Mouse (Mus musculus): ENCODE results near the gene Mturn.
A peak's percentile ranks its signal among the peaks of the same experiment; 100 is the strongest.

Gene Mturn

GRCm38 (mm10) chr6:54680891-54681745 is at the start of gene Mturn:
TSS of gene Mturn (plus strand) at chr6:54681624.
- DNase-seq, result peak; percentile 100

- DNase-seq, result no peak
These were observed 41.5 kb upstream of the Mturn start for GRCm38 (mm10) chr6:54639877-54640276.

DNA sequence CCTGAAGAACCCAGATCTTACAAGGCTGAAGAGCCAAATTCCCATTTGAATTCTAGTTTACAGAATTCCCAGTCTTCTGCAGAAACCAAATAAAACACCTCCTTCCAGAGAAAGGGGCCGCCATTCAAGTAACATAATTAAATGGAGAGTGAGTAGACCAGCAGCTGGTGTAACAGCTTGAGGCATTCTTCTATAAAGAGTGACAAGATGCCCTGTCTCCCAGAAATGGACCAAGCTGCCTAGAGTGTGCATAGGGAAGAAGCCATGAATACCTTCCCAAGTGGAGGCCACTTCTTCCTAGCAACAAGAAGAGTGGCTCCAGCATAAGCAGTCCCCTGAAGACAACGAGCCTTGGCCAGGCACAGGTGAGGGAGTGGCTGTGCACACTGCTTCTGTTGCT is 39.5 kb upstream of the Mturn start:
- DNase-seq, result no peak

DNA sequence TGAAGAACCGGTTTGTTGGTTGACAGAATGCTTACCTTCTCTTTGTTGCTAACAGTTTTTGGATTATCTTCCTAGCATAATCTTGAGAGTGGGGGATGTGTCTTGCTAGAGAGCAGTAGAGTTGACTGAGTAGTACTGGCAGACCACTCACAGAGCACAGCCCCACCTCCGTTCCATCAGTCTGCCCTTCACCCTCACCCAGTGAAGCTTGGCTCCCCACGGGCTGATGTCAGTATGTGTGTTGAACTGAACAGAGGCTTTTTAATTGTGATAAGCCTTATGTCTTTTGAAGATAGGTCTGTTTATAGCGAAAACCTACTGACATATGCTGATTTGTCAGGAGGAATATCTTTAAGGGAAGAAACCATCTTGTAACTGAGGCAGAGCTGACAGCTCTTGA is 38.2 kb upstream of the Mturn start:
- DNase-seq, result no peak

- DNase-seq, result no peak
These were observed 25.8 kb upstream of the Mturn start for GRCm38 (mm10) chr6:54655471-54656095.

DNA sequence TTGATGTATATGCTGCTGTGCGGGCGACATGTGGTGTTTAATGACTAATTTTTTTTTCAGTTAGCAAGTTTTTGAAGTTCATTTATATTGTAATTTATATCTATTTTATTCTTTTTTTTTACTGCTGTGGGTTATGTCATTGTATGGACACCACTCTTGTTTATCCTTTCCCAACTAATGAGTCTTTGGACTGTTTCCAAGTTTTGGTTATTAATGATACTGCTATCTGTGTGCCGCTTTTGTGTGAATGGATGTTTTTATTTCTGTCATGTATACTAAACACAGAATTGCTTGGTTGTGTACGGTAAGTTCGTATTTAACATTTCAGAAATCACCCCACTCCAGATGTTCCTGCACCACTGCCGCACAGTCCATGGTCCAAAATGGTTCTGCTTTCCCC is 23.6 kb upstream of the Mturn start:
- no peak for DNase-seq

DNA sequence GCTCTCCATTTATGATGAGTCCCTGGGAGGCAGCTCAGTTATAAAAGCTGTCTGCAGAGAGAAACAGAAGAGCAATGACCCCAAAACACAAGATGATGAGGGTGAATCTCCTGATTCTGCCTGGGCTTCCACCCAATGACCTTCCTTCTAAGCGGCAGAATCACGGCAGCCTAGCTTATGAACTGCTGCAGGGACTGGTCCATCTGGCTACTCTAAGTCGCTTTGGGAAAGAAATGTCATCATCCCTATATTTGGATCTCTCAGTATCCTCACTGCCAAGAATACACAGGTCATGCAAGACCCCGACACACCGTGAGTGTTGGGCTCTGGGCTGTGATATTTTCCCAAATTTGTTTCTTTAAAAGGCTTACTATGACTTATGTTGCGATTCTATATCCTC is 11.6 kb upstream of the Mturn start:
- DNase-seq, result no peak

GRCm38 (mm10) chr6:54672901-54673300 is 8.5 kb upstream of the Mturn start:
- no peak for DNase-seq

- no peak for DNase-seq
These were observed 1.7 kb upstream of the Mturn start for GRCm38 (mm10) chr6:54679686-54680085.

GRCm38 (mm10) chr6:54681746-54682428 is 463 bp downstream of the Mturn start:
- DNase-seq, result no peak

GRCm38 (mm10) chr6:54684085-54684484 is 2.7 kb downstream of the Mturn start:
- DNase-seq, result no peak

DNA sequence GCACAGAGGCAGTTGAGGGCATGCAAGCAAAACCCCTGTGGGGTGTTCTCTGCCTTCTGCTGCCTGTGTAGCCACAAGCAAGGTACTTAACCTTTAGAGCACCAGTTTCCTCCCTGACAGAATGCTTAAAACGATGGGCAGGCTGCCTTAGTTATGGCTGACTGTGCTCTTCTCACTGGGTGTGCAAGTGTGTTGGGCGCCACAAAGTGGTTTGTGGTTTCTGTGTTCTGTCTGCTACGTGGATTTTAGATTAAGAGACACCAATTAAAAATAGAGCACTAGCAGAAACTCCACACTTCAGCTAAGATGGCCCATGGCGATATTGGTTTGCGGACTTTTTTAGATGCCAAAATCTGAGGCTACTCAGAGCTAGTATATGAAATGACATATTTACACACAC is 3.7 kb downstream of the Mturn start:
- peak; percentile 25 for DNase-seq

DNA sequence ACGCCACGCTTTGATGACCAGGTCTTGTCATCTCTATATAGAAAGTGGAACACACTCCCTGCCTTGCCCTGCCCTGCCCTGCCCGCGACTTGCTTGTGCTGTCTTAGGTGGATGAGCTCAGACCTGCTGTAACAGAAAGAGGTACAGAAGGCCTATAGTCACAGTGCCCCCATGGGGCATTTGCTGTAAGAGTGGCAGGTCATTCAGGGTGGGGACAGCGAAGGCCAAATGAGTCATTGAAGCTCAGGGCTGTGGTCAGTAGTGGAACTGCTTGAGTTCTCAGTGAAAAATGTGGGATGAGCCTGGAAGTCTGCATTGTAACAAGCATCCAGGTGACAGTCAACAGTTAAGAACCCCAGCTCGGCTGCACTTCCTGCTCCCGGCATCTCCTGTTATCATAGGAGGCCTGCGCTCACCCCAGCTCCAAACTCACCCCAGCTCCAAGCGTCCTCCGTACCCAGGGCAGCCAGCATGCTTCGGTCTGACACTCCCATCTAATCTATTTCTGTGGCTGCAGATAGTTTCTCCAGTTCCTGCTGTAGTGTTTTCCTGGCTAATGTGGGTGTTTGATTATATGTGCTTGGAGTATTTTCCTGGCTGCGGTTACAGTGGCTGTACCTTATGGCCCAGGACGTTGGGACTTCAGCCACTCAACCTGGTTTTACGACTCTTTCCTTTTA is 4.4 kb downstream of the Mturn start:
- no peak for DNase-seq

GRCm38 (mm10) chr6:54686946-54687737 is 5.7 kb downstream of the Mturn start:
- DNase-seq, result no peak

DNA sequence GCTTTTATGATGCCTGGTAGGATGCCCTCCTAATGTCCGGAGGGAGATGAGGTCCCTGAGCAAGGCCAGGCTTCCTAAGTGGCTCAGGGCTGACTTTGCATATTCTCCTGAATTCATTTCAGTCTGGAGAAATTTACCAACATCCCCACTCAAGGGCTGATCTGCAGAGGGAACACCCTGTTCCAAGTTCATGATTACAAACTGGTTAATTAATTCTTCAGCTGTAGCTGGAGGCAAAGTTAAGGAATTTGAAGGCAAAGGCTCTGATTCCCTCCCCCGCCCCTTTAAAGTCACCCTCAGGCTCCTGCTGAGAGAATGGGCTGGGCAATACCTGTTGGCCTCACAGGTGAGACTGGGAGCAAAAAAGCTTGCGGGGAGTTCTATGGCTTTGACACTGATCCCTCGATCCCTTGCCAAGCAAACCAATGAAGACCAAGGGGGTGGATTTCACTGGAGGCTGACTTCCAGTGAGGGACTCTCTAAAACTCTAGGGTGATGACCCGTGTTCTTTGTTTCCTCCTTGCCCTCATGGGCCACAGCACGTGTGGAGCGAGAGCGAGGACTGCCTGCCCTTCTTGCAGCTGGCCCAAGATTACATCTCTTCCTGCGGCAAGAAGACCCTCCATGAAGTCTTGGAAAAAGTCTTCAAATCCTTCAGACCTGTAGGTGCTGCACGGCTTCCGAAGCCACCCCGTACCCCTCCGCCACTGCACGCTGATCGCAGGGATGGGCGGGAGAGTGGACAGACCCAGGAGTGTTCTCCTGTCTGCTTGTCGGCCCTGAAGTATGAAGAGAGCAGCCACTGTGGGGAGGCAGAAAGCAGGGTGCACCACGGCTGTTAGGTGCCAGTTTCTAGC is 7.3 kb downstream of the Mturn start:
- no peak for DNase-seq

DNA sequence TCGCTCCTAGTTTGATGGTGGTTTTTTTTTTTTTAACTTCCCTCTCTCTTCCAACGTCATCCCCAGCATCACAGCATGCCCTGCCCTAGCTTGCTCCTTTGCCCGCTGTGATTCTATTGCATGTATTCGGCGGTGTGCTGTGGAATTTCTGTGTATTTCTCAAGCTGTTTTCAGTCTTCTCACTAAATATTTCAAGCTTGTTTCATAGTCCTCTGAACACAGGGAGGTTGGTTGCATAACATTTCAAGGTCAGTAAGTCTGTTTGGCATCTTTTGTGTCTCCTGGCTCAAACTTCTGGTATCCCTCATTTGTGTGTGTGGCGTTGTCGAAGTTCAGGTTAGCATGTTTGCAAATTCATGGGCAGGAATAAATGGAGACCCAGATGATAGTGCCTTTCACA is 8.3 kb downstream of the Mturn start:
- no peak for DNase-seq

DNA sequence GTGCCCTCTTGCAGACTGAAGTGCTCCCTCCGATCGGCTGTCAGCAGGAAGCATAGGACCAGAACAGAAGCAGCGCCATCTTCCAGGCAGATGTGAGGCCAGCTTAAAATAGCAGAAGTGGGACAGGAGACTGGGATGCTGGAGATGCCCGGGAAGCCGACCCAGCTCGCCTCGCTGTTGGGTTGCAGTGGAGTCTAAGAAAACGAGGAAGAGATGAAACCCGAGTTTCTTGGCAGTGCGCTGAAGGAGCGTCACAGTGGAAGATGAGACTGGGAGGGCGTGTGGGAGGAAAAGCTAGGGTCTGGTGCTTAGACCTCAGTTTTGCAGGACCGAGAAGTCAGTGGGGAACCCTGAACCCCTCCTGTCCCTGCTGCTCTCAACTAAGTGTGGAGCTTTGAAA is 9.4 kb downstream of the Mturn start:
- no peak for DNase-seq

DNA sequence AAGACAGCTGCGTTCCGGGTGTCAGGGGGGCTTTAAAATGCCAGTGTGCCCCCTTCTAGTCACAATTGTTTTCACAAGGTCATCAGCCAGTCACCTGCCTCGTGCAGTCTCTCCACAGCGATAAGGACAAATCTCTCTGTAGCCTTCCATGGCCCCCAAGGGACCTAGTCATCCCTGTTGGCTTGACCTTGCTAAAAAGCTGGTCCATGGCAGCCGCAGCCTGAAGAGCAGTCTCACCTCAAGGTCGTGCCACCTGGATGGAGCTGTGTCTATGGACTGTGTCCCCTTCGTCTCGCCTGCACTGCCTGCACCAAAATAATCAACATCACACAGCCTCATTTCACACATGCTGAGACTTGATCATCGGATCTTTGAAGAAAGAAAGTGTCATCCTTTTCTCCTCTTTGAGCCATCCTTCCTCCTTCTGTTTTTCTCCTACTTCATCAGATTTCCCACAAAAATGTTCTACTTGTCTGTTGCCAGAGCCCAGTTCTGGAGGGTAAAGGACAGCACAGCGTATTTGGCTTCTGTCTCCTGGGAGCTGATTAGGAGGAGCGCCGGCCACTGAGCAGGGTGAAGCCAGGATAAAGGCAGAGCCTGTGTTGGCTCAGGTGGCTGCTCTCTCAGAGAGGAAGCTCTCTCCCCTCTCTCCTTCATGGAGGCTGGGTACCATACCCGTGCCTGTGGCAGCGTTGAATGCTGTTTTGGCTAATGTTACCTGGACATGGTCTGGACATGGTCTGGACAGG is 10.1 kb downstream of the Mturn start:
- no peak for DNase-seq

DNA sequence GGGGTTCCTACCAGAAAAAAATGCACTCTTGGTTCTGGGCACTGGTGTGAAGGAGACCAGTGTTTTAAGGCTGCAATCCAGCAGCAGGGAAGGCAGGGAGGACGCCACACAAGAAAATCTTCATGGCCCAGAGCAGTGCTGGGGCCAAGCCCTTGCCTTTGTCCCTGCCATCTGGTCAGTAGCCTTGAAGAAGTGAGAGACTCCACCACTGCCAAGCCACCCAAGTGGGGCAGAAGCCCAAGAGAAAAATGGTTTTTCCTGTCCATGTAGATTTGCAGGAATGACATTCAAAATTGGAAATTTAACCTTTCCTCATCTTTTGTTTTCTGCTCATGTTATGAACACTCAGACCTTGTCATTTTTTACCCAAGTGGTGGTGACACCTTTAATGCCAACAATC is 10.8 kb downstream of the Mturn start:
- no peak for DNase-seq

DNA sequence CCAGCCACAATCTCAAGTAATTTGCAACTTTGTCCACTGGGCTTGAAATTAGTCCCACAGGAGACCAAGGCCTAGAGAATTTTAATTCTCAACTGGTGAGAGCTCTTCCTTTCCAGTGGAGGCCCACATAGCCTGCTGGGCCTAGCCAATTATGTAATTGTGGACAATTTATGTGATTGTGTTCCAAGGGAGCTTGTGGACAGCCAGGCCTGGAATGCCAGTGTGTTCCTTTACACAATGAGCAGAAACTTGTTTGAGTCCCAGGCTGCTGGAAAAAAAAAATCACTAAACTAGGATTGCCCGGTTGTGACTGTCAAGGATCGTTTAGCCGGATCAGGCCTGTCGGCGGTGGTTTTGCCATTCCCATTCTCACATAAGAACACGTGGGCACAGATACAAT is 11.9 kb downstream of the Mturn start:
- no peak for DNase-seq
